Mouse (Mus musculus) R1 (cell line): ENCODE data around the gene Zfp966.
"Not testable (repeated sequence)": the region's sequence is repeated elsewhere in the genome, so short reads cannot be mapped to it uniquely, and the experiment has no call there.

Experiments used
- DNase-seq: peaks from one replicate; pipeline ENCODE4 v3.0.0-alpha.2; 2018; ENCODE audit warnings: low read depth, low spot score

The Zfp966 gene

DNA sequence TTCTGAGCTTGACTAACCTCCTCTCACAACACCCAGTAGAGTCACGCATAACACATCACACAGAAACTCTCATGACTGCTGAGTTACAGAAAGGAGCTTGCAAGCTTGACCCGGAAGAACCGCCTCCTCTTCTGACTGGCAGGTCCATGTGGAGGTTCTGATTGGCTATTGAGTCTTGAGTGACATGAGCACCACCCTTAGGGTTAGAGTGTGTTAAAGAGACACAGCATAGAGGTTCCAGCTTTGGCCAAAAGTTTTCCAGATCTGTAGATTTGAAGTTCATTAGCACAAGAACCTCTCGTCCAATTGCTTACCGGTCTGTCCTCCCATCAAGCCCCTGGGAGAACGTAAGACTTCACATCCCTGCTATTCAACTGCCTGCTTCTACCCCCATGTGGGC lies at the start of gene Zfp966:
Zfp966 (minus strand) TSS at position 101 of the 400 bp plus-strand sequence.
- DNase-seq = not testable (repeated sequence)

DNA sequence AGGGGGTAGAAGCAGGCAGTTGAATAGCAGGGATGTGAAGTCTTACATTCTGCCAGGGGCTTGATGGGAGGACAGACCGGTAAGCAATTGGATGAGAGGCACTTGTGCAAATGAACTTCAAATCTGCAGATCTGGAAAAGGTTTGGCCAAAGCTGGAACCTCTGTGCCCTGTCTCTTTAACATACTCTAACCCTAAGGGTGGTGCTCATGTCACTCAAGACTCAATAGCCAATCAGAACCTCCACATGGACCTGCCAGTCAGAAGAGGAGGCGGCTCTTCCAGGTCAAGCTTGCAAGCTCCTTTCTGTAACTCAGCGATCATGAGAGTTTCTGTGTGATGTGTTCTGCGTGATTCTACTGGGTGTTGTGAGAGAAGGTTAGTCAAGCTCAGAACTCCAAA lies 34.1 kb upstream of the Zfp966 start, which contains the start of gene Gm2026:
Gm2026 (plus strand) TSS at position 301 of the 400 bp plus-strand sequence.
- not testable (repeated sequence) for DNase-seq

DNA sequence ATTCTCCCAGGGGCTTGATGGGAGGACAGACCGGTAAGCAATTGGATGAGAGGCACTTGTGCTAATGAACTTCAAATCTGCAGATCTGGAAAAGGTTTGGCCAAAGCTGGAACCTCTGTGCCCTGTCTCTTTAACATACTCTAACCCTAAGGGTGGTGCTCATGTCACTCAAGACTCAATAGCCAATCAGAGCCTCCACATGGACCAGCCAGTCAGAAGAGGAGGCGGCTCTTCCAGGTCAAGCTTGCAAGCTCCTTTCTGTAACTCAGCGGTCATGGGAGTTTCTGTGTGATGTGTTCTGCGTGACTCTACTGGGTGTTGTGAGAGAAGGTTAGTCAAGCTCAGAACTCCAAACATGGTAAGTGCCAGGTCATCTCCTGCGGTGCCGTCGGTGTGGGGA lies 61.9 kb downstream of the Zfp966 start, which contains the start of gene Gm6710:
Gm6710 (plus strand) TSS at position 196 of the 400 bp plus-strand sequence.
- DNase-seq = not testable (repeated sequence)
